Mouse (Mus musculus): Measurements from ENCODE around the gene Arel1. TPM values are rescaled to one million over a fixed set of nuclear protein-coding genes. Genes with fewer than 3 reads are reported as not detected.
A peak's percentile ranks its signal among the peaks of the same experiment; 100 is the strongest.

Arel1 gene
- total RNA-seq, 2 experiments from 2014 or later = 90.9 to 91.7 TPM

DNA sequence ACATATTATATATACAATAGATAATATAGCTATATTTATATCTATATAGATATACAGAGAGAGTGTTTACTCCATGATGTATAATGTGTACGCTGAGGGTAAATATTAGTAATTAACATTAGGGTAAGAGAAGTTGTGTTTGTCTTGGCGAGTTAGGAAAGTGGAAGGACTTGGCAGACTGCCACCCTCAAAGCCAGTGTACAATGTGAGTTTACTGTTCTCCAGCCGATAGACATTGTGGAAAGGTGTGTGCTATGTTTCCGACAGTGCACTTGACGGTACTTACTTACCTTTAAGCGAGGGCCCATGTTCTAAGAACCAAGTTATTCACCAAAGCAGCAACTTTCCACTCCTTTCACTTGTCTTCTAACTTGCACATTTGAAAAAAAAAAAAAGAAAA lies 19.9 kb downstream of the Arel1 start:
- intact Hi-C loops (cut with DNase I) = no loop called here
- DNase-seq = no peak

DNA sequence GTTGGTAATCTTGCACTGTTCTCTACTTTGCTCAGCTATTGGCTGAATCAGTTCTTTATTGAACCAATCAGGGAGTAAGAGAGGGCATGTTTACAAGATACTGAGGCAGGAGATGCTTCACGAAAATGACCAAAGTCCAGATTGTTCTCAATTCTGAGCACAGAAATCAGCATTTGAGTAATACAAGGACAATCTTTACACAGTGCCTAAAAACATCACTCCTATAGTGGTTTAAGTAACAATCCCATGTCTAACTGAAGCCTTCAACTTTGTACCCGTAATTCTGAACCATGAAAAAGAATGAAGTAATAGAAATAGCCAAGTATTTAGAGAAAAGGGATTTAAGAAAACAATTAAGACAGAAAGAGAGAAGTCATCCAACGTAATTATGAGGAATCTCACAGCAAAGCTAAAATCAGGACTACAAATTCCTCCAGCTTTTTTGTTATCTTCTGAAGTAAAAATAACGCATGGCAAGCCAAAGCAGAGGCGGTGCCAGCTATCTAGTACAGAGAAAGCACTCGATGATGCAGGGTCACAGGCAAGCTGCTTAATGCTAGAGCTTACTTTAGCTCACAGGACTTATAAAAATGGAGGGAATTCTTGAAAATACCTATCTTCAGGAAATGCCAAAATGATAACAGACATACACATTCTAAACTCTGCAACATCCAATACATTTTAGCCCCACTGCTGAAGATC lies 22.0 kb downstream of the Arel1 start:
- DNase-seq = no peak

DNA sequence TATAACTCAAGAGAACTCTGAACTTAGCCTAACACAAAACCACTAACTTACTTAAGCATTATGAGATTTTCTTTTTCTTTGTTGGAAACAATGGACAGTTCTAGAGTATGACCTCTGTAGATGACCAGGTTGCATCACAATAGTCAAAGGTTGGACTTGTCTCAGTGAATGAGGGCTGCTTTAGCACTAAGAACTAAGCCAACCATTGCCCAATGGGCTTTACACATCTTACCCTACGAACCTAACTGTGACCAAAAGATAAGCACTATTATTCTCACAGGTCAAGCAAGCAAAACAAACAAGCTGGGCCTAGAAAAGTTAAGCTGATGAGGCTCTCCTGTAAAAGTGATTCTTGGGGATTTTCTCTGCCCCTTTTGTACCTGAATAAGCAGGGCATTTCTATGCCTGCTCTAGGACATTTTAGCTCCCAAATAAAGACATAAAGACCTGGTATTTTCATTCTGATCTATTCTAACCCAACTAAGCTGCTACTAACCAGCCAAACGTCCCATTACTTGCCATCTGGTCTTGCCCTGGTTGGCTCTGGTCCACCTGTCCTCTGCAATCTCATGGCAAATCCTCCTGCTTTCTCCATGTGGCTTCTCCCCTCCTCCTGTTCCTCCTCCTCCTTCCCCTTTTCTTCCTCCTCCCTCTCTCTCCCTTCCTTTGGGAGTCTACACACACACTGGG lies 22.7 kb downstream of the Arel1 start:
- no peak for DNase-seq

More for the DNA sequence above, 22.0 kb downstream of the Arel1 start:
- intact Hi-C loops (cut with DNase I) = no loop called here

DNA sequence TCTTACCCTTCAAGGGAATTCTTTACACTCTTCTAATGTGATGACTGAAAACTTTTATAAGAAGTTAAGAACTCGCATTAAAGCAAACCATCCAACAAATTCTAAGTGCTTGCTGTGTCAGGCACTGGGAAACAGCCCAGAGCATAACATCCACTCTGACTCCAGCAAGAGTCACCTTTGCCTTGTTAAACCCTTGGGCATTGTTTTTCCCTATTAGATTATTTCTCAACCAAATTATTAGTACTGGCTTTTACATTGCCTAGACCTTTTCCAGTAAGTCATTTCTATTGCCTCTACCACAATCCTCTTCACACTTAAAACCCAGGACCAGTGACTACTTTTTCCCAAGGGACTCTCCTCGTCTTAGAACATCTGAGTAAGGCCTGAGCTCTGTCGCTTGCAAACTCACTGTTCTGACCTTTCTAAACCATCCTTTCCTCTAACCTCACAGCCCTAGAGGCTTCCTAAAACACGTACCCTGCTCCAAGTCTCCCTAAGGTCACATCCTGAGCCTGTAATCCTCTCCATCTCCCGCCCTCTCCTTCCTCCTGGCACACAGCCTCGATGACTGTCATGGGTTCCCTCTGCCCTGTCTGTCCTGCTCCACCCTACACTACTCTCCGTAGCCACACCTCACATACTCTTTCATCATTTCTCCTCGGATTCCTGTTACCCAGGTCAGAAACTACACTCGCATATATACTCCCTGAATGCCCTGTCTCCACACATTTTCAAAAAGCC lies 25.7 kb downstream of the Arel1 start:
- DNase-seq = no peak
- intact Hi-C loops (cut with DNase I) = no loop called here

More for the DNA sequence above, 22.7 kb downstream of the Arel1 start:
- intact Hi-C loops (cut with DNase I) = no loop called here

DNA sequence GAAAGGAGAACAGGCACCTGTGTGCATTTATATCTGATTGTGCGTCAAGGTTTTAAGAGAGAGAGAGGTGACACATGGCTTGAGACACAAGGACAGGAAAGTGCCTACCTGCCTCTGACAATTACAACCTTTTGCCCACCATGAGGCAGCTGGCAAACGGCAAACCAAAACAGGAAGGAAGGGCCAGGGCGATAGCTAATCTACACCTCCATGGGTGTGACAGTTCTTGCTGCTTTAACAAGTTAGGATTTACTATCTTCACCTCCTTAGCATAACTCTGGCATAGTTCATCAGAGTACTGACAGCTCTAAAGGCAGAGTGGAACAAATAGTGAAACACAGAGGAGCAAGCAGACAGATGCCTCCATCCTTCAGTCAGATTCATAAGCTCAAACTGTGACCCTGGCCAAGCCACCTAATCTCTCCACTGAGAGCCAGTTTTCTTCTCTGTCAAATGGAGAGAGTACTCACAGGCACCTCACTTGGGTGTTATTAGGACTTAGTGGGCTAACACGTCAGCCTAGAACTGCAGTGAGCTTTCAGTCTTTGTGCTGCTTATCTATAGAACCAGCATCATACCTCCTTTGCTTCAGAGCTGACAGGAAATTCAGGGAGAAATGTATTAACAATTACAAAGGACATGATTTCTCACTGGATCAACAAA lies 26.4 kb downstream of the Arel1 start:
- intact Hi-C loops (cut with DNase I) = no loop called here
- DNase-seq = no peak

DNA sequence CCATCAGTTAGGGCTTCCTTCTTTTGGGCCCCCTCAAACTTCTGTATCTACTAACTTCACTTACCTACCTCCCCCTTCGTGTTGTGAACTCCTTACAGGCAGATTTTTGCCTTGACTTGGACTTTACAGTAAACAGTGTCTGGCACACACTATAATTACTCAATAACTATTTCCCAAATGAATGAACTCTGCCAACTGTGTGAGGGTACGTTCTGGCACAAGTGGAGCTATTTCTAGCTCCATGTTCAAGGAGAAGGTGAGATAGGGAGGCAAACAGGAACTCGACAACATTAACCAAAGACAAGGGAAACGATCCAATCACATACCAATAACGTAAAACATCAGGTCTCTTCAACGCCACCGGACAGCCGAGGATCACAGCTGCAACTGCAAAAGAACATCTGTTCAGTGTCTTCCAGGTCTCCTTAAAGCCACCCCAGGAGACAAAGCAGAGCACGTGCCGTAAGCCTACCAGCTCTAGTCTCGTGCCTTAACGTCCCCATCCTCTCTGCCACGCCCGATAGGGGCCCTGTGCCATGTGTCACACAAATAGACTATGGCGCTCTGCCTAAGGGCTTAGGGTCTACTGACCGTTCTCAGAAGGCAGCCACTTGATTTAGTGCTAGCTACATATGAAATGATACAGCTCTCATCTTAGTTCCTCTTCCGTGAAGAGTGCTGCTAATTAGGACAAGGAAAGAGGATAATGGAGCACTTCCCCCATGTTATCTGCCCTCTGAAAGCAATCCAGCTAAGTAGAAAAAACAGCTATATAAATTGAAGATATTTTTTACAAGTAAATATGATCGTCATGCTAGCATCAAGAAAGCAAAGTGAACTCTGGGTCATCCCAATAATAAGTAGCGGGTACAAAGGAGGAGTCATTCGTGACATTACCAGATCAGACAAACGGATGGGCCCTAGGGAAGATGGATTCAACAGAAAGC lies 27.4 kb downstream of the Arel1 start:
- intact Hi-C loops (cut with DNase I) = no loop called here
- DNase-seq = no peak

DNA sequence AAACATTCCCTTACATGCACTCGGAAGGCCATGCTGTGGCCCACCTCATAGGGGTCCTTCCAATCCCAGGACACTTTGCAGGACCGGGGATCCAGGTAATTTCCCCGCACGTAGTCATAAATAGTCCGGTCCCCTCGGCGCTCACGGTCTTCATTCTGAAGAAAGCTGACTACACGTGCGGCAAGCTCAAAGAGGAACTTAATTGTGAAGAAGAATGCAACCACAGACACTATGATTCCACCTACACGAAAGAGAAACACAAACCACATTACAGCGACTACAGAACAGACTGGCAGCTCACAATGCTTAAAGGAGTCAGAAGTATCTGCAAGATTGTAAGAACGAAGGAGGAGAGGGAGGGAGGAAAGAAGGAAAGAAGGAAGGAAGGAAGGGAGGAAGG lies 29.0 kb downstream of the Arel1 start:
- DNase-seq = no peak
- intact Hi-C loops (cut with DNase I) = no loop called here

DNA sequence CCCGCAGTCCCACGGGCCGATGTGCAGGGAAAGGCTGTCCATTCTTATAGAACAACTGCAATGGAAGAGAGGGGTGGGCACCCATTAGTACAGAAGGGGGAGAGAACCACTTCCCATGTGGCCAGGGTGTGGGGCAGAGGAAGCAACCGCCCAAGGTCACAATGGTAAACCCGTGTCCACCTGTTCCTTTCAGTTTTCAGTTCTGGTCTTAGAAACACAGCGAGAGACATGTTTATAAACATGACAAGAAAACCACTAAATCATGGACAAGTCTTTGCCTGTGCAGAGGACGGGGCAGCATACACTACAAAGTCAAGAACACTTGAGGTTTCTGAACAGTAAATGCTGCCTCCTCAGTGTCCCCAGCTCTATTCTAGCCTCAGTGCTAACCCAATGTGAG lies 30.4 kb downstream of the Arel1 start:
- intact Hi-C loops (cut with DNase I) = no loop called here
- DNase-seq = no peak

DNA sequence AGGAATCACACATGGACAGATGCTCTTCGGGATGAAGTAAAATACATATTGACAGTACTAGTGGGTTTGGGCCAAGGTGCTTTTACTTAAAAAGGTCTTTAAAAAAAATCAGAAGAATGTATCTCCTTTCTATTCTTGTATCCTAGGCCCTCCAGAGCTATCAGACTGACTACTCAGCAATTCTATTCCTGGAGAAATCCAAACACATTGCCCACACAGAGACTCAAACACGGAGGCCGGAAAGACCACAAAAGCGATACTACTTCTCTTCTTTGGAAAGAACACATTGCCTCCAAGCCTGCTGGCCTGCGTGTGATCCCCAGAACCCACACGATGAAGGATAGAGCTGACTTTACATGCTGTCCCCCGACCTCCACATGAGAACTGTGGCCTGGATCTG lies 31.6 kb downstream of the Arel1 start:
- intact Hi-C loops (cut with DNase I) = no loop called here

DNA sequence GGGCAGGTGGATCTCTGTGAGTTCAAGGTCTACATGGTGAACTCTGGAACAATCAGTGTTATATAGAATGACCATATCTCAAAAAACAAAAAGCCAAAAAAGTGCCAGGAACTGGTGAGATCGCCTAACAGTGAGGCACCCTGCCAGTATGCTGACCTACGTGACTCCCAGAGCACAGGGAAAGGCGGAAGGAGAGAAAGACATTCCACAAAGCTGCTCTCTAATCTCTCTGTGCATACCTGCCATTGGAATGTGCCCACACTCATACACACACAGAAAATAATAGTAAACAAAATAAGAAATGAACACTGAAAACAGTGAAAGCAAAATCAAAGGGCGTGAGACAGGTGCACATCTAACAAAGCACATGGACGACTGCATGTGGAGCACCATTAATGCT lies 35.4 kb downstream of the Arel1 start:
- intact Hi-C loops (cut with DNase I) = no loop called here

More for the DNA sequence above, 31.6 kb downstream of the Arel1 start:
- no peak for DNase-seq

DNA sequence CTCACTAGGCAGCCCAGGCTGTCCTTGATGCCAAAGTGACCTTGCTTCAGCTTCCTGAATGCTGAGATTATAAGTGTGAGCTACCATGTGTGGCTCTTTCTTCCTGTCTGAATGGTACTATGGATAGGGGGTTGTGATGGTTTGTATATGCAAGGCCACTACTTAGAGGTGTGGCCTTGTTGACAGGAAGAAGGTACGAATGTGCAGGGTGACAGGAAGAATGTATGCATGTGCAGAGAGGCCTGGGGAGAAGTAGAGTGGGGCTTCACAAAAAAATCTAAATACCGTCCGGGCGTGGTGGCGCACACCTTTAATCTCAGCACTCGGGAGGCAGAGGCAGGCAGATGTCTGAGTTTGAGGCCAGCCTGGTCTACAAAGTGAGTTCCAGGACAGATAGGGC lies 38.5 kb downstream of the Arel1 start:
- intact Hi-C loops (cut with DNase I) = no loop called here
- no peak for DNase-seq

More for the DNA sequence above, 35.4 kb downstream of the Arel1 start:
- no peak for DNase-seq

DNA sequence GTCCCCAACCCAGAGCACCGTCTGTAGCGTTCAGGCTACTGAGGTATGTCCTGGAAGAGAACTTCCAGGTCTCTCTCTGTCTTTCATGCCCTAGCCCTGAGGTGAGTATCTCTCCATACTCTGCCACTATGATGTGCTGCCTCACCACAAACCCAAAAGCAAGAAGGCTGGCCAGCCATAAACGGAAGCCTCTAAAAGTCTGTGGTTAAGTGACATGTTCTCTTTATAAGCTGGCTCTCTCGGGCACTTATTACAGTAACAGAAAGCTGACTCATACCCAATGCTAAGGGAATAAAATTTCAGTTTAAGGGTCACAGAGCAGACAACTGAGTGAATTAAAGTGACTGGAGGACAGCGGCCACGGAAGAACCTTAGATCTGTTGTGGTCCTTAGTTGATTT lies 44.2 kb downstream of the Arel1 start:
- intact Hi-C loops (cut with DNase I) = no loop called here
- DNase-seq = no peak

DNA sequence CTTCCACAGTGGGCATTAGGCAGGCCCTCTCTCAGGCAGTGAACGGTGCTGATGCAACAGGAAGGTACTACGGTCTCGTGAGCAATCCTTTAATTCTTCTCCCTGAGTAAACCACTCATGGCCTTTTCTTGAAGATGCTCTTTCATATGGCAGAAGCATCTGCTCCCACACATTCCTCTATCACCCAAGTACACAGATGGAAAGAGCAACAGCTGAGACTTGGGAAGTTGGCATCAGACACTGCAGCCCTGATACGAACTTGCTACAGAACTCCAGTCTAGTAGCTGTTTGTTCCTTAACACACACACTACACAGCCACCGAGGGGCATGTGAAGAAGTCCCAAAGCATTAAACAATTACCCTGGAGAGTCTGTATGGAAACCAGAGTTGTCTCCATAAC lies 46.4 kb downstream of the Arel1 start:
- intact Hi-C loops (cut with DNase I) = no loop called here
- no peak for DNase-seq

DNA sequence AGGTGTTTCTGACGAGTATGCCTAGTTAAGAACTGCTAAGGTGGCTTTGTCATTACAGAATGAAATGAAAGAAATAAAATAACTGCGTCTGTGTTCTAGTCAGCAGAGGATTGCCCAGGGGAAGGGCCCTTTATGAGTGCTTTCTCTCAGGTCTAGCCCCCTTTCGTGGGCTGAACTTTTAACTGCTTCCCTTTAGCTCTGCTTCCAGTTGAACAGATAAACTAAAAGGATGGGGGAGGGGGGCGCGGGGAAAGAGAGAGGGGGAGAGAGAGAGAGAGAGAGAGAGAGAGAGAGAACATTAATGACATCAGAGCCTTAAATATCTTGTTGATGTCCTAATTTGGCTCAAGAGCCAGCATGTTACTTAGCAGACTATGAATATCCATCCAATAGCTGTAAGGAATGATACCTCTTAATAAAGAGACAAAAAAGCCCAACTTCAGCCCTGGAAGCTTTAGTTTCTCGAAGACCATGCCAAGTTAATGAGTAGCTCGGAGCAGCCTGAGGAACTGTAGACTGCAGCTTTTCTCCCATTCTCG lies 48.8 kb downstream of the Arel1 start:
- DNase-seq = no peak
- intact Hi-C loops (cut with DNase I) = no loop called here

DNA sequence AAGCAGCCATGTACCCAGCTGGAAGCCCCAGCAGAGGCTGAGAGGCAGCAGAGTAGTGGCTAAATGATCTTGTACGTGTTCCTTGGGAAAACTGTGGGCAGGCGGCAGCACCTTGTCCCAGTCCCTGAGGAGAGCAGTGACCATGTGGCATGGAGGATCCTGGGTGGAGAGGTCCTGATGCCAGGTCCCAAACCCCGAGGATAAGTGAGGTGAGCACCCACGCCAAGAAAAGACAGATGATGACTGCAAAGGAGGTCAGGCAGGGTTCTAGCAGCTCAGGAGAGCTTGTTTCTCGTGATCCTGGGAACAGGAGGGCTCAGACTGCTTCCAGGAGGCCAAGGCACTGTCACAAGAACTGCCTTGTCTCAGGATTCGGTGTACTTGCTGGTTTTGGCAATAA lies 51.9 kb downstream of the Arel1 start:
- no peak for DNase-seq
- intact Hi-C loops (cut with DNase I) = no loop called here

DNA sequence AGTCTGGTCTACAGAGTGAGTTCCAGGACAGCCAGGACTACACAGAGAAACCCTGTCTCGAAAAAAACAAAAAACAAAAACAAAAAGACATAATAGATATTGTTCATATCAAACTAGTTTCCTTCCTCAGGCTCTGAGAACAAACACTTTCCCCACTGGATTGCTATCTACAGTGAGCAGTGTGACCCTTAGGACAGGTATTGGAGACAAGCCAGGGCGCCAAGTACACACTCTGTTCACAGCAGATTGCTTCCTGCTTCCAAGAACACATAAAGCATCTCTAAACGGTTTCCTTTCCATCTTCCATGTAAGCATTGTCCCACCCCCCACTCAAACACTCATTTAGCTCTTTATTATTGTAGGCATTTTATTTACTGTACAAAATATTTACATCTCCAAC lies 52.9 kb downstream of the Arel1 start:
- no peak for DNase-seq

DNA sequence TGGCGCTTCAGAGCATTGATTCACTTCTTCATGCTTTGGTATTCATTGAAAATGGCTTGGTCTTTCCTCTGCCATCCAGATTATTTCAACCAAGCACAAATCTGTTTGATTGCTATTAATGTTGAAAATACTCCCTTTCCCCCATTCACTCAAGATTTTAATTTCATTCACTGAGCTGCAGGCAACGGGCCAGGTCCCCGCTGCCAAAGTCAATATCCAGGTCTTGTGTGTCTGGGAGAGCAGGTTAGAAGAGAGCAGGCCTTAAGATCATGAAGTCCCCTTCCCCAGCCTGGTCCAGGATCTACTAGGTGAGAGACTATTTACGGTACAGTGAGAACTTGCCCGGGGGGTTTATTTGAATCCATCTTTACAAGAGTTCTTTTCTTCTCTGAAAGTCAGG lies 55.7 kb downstream of the Arel1 start:
- no peak for DNase-seq
- intact Hi-C loops (cut with DNase I) = no loop called here

More for the DNA sequence above, 52.9 kb downstream of the Arel1 start:
- intact Hi-C loops (cut with DNase I) = no loop called here

DNA sequence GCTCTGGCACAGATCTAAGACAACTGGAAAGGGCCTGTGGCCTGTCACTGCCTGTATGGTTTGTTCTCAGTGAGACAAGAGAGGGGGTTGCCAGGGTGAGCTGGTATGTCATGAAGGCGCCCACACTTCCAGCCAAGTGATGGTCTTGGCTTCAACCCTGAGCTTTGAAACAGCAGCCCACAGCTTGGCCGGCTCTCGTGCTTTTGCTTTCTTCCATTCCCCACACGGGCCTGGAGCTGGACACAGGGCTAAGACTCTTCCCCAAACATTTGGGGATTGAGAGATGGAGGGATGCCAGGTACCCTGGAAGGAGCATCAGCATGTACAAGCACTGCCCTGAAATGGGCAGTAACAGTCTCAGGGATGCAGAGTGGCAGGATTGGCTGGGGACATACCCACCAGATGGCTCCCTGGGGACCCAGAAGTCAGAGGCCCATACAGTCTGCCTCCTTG lies 58.0 kb downstream of the Arel1 start:
- intact Hi-C loops (cut with DNase I) = no loop called here
- DNase-seq = peak; percentile 75

DNA sequence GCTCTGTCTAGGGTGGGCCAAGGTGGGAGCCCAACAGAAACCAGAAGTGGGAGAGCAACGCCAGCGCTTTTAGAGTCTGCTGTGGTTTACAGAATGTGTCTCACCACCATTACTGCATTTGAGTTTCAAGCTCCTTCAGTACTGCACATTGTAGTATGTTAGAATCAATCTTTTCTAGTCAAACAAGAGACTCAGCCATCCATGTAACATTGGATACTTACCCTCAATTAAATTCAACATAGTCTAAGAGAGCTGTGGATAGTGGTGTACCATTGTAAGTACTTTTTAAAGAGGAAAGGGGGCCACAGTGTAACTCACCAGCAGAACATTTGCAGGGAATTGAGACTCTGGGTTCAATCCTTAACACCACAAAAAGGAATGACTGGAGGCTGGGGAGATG lies 59.1 kb downstream of the Arel1 start:
- no peak for DNase-seq
- intact Hi-C loops (cut with DNase I) = no loop called here

DNA sequence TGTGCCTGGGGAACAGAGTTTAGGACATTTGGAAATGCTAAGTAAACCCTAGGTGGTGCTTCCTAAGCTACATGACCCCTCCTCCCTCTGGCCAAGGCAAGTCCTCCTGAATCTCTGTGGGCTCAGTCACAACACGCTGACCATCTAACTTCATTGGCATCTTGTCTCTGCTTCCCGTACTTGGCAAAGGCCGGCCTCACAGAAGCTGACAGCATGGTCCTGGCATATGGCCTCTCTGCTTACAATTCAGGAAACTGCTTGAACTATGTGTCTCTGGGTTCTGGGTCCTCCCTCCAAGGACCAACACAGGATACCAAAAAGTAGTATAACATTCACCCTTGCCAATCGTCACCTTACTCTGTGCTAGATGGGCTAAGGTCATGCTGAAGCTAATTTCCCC lies 60.6 kb downstream of the Arel1 start:
- DNase-seq = peak; percentile 36
- intact Hi-C loops (cut with DNase I) = no loop called here
